Mouse (Mus musculus): Measurements from ENCODE around the gene Mycbp. TPM values are rescaled to one million over a fixed set of nuclear protein-coding genes. Genes with fewer than 3 reads are reported as not detected.

Mycbp gene
- polyA plus RNA-seq, 1 experiment, result 23.3 TPM

- TF ChIP-seq CTCF (IDR thresholded peaks at IDR 0.05; ENCODE audit: borderline replicate concordance, insufficient read depth, low read depth, low read length), result no peak
- no peak for TF ChIP-seq POLR2A (IDR thresholded peaks at IDR 0.05; ENCODE audit: borderline replicate concordance, insufficient read depth, low read length)
- Histone ChIP-seq H3K4me1 (ENCODE audit: control insufficient read depth, insufficient read depth, low read length) (no peaks in the 10 kb centered on the region), H3K27ac (ENCODE audit: insufficient read depth, low read length) (no peak overlapping the region), H3K27me3 (ENCODE audit: control insufficient read depth, insufficient read depth, low read length) (no peaks in the 10 kb centered on the region), H3K4me3 (replicated peaks; ENCODE audit: insufficient read depth, low read depth, low read length) (no peak overlapping the region)
- no peak for DNase-seq
- WGBS, result 52% methylated on average over 4 of the region's 4 CpGs
Observed at GRCm38 (mm10) chr4:123960955-123961354, 56.3 kb downstream of the Mycbp start.

Other genes starting within 250 kb of the Mycbp start
- 193 and 201 TPM in 2 replicates for gene Macf1, start 220.5 kb upstream of the Mycbp start, polyA plus RNA-seq (2012; rRNA removed)
- 602 and 636 TPM in 2 replicates for gene Ndufs5, start 186.6 kb upstream of the Mycbp start, polyA plus RNA-seq (2012; rRNA removed)
- 43.1 and 43.6 TPM in 2 replicates for gene Akirin1, start 154.5 kb upstream of the Mycbp start, polyA plus RNA-seq (2012; rRNA removed)
- gene Rhbdl2, start 117.0 kb upstream of the Mycbp start, polyA plus RNA-seq (2012; rRNA removed), result 1.2 and 1.8 TPM in 2 replicates
- not detected in 2 replicates for gene 4933427I04Rik, start 45.2 kb upstream of the Mycbp start, polyA plus RNA-seq (2012; rRNA removed)
- gene Rragc, start 12.6 kb downstream of the Mycbp start, polyA plus RNA-seq (2012; rRNA removed), result 80.4 and 83.9 TPM in 2 replicates
- gene 4930535I16Rik, start 13.2 kb downstream of the Mycbp start, polyA plus RNA-seq (2012; rRNA removed), result not detected in 2 replicates

Measured in cerebellum, adult 2 months (tissue).